ENCODE assay signal across 9 mouse cellular contexts in genomic region chr5:146644499-146644898, GRCm38 (mm10). TPM values are rescaled to one million over a fixed set of nuclear protein-coding genes. Genes with fewer than 3 reads are reported as not detected.
A peak's percentile ranks its signal among the peaks of the same experiment; 100 is the strongest.
DNase-seq lines count a peak whose midpoint lies in the region; ATAC-seq and TF ChIP-seq lines count a peak whose summit lies in the region.
"Had no signal": no experiment of that assay in that cellular context is flagged by ENCODE, and none has a peak within 500 bp of the region (broad histone marks: within the 10 kb centered on the region; RNA-seq: fewer than 3 reads in every experiment).

No protein-coding gene starts in this region.

- no peaks in the 10 kb centered on the region for H3K27me3 ChIP-seq in intestine, embryonic 14.5 days (replicated peaks; ENCODE audit: control insufficient read depth, insufficient read depth, low read length)
- H3K27me3 ChIP-seq in intestine, postnatal 0 days (replicated peaks; ENCODE audit: control insufficient read depth, insufficient read depth, low read length), result no peaks in the 10 kb centered on the region
- H3K27me3 ChIP-seq: stomach, embryonic 15.5 days had no signal

- no peak overlapping the region for H3K27ac ChIP-seq in intestine, embryonic 14.5 days (ENCODE audit: low read depth)
- H3K27ac ChIP-seq in intestine, postnatal 0 days (ENCODE audit: low read depth, low read length), result no peak overlapping the region
- H3K27ac ChIP-seq: stomach, embryonic 15.5 days had no signal

- H3K4me1 ChIP-seq in intestine, embryonic 14.5 days (replicated peaks; ENCODE audit: control insufficient read depth, insufficient read depth, low read length), result no peaks in the 10 kb centered on the region
- no peaks in the 10 kb centered on the region for H3K4me1 ChIP-seq in intestine, postnatal 0 days (replicated peaks; ENCODE audit: control insufficient read depth, insufficient read depth, low read length)
- H3K4me1 ChIP-seq: stomach, embryonic 15.5 days had no signal

- no peaks in the 10 kb centered on the region for H3K9me3 ChIP-seq in intestine, embryonic 14.5 days (ENCODE audit: control insufficient read depth, low read length)
- no peaks in the 10 kb centered on the region for H3K9me3 ChIP-seq in intestine, postnatal 0 days (ENCODE audit: control insufficient read depth)
- H3K9me3 ChIP-seq: stomach, embryonic 15.5 days had no signal

- DNase-seq in intestine, embryonic 14.5 days (ENCODE audit: low spot score), result peak; percentile 94
- DNase-seq in R1 (ENCODE audit: low read depth, low spot score), result peak; percentile 77
- DNase-seq in embryo, embryonic 9.5 days (ENCODE audit: extremely low spot score), result peak; percentile 72
- peak; percentile 92 for DNase-seq in kidney, postnatal 10 days
- DNase-seq in thymus, postnatal 25 days, result peak; percentile 12

- H3K4me3 ChIP-seq in intestine, embryonic 14.5 days (ENCODE audit: low read depth, low read length), result no peak overlapping the region
- H3K4me3 ChIP-seq in intestine, postnatal 0 days (ENCODE audit: low read depth, low read length), result no peak overlapping the region
- H3K4me3 ChIP-seq: stomach, embryonic 15.5 days had no signal

- no peak for ATAC-seq in intestine, embryonic 14.5 days (replicated peaks; ENCODE audit: low FRiP score, low TSS enrichment, low read depth)
- ATAC-seq in intestine, postnatal 0 days, result no peak
- ATAC-seq in megakaryocyte progenitor cell, adult 5-6 weeks (replicated peaks; ENCODE audit: poor library complexity), result peak; percentile 83
- no peak for ATAC-seq in erythroblast, adult 5-6 weeks (replicated peaks; ENCODE audit: low FRiP score, poor library complexity, severe bottlenecking)

- H3K9ac ChIP-seq in intestine, embryonic 14.5 days (ENCODE audit: low read length), result no peak overlapping the region
- no peak overlapping the region for H3K9ac ChIP-seq in intestine, postnatal 0 days (ENCODE audit: low read depth, low read length)
- H3K9ac ChIP-seq: stomach, embryonic 15.5 days had no signal

- no peak overlapping the region for H3K4me2 ChIP-seq in intestine, embryonic 14.5 days (ENCODE audit: low read length)
- no peak overlapping the region for H3K4me2 ChIP-seq in intestine, postnatal 0 days (replicated peaks; ENCODE audit: low read depth)
- H3K4me2 ChIP-seq: stomach, embryonic 15.5 days had no signal

- TF ChIP-seq CTCF in intestine, postnatal 0 days (IDR thresholded peaks at IDR 0.05; ENCODE audit: low read depth), result no peak

- no peaks in the 10 kb centered on the region for H3K36me3 ChIP-seq in intestine, embryonic 14.5 days (ENCODE audit: control insufficient read depth, insufficient read depth, low read length)
- H3K36me3 ChIP-seq in intestine, postnatal 0 days (ENCODE audit: control insufficient read depth, insufficient read depth), result no peaks in the 10 kb centered on the region
- H3K36me3 ChIP-seq: stomach, embryonic 15.5 days had no signal

- 3% methylated on average over 4 of the region's 4 CpGs for WGBS in intestine, embryonic 14.5 days
- 5% methylated on average over 4 of the region's 4 CpGs for whole genome bisulfite sequencing in intestine, postnatal 0 days

RNA-seq across cellular contexts. Expression of gene Gpr12, which starts 59.5 kb away (rescaled TPM):
- 0.62 TPM in 1 of 2 replicates, not detected in the other for polyA plus RNA-seq in intestine, embryonic 14.5 days (2014; fragmentation: Nextera tagmentation; extraction: Ambion mirVana)
- not detected in 2 replicates for polyA plus RNA-seq in intestine, postnatal 0 days (2015; fragmentation: Nextera tagmentation; extraction: Ambion mirVana)
- not detected in 2 replicates for total RNA-seq in megakaryocyte progenitor cell, adult 5-6 weeks (2015)
- total RNA-seq in megakaryocyte progenitor cell, adult 5-6 weeks (2017), result not detected in 2 replicates
- not detected in 2 replicates for total RNA-seq in erythroblast, adult 5-6 weeks (2015; ENCODE audit: low replicate concordance)
- 0.98 TPM in 1 of 2 replicates, not detected in the other for total RNA-seq in erythroblast, adult 5-6 weeks (2017; ENCODE audit: low replicate concordance)

Comparison
In these comparisons a context has a peak if more than half of its experiments do, and no peak if none do; other contexts are left out.
1. DNase-seq: peak in every context shown above with its lines; median percentile 94 in intestine, embryonic 14.5 days; 92 in kidney, postnatal 10 days; 77 in R1; 72 in embryo, embryonic 9.5 days; 12 in thymus, postnatal 25 days.